Mouse (Mus musculus) gastrocnemius, postnatal 36 days (tissue): Measurements from ENCODE around the gene Il20. TPM values are rescaled to one million over a fixed set of nuclear protein-coding genes. Genes with fewer than 3 reads are reported as not detected.

Source experiments
- DNase-seq, 2 experiments: peaks; one replicate each; pipeline ENCODE4 v3.0.0; 2022
- intact Hi-C: fragments of 180-260 bp; cut with DNase I; formaldehyde crosslinking; loops from one replicate; pipeline ENCODE4 v1.15.1; 2025
- total RNA-seq, 2 experiments: library from RNA; stranded (reverse); gene quantifications; 2 replicates each; pipeline ENCODE4 v1.2.3; 2021

Il20 gene
- total RNA-seq, 2 experiments from 2014 or later = not detected

DNA sequence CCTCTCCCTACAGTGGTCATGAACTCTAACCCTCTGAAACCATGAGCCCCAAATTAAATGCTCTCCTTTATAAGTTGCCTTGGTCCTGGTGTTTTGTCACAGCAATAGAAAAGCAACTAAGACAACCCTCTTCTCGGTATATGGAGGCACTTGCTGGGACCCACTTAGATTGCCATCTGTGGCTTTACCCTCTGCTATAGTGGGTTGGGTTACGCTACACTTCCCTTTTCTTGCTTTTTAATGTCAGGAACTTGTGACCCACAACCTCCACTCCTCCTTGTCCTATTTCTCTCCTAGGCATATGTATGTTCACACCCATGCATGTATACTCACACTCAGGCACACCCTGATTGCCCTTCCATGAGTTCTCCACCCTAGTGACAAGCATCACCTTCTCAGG, 38.3 kb downstream of the Il20 start:
- DNase-seq = no peak
- intact Hi-C loops = loop anchor here (10.0 kb wide), 1 partner anchor 282 kb away; the partner anchor contains the start of gene Eif2d

DNA sequence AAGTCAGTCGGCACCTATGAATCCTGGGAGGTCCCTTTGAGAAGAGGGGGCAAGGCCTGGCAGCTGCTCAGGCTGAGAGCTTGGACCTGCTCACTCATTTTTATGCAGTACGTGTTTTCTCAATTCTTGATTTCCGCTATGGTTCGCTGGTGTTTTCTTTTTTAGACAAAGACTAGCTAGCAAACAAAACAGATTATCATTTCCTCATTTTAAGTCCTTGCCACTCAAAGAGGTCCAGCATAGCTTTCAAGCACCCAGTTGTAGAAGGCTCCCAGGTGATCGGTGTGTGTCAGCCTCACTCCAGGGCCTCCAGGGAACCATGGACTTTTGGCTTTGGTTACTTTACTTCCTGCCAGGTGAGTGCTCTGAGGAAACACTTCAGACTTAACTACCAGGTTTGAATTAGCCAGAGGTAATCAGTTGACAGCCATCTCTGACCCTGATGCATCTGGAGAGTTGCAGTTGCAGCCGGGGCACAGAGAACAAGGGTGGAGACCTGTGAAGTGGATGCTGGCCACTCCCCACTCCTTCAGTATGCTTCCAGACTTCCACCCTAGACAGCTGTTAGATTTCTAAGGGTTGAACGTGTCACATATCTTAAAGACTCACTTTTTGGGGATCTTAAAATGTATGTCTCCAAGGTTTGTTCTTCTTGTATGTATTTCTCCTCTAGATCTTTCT, 45.6 kb downstream of the Il20 start, which contains the start of gene Fcmr:
Fcmr (plus strand) TSS at position 129 of the 681 bp plus-strand sequence.
- DNase-seq = no peak
- intact Hi-C loops = no loop called here

- intact Hi-C loops = no loop called here
- no peak for DNase-seq
These were observed 46.5 kb downstream of the Il20 start for GRCm38 (mm10) chr1:130864741-130865140.

GRCm38 (mm10) chr1:130864238-130864637, 47.0 kb downstream of the Il20 start:
- intact Hi-C loops = no loop called here
- DNase-seq = no peak

DNA sequence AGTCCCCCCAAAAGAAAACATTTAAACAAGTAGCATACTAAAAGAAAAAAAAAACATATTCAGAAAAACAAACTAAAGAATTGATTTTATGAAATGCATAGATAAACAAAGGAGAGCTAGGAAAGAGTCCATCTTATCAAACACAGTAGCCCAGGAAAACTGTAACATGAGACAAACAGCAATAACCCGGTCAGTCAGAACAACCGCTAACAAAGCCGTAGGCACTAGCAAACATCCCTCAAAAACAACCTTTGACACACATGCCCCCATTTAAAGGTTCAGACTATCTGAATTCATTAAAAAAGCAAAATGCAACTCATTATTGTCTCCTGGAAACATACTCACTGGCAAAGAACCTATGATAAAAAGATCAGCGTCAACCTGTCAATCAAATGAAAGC, 53.8 kb downstream of the Il20 start:
- intact Hi-C loops = no loop called here

More for the DNA sequence above, 53.8 kb downstream of the Il20 start:
- DNase-seq = no peak

Other genes with a start within 250 kb of the Il20 start
- not detected for gene C4bp, start 249.8 kb downstream of the Il20 start, total RNA-seq
- not detected for gene Gm29427, start 195.7 kb downstream of the Il20 start, total RNA-seq
- gene Yod1, start 194.1 kb downstream of the Il20 start, total RNA-seq = 1 to 10 TPM; 3.0 to 3.9 TPM
- 10 to 100 TPM in 1 of 2 experiments, 1 to 10 TPM in 1; 9.6 to 12.8 TPM for gene Pfkfb2, start 182.2 kb downstream of the Il20 start, total RNA-seq
- under 1 TPM; 0.15 to 0.30 TPM for gene AA986860, start 179.5 kb downstream of the Il20 start, total RNA-seq
- under 1 TPM in 1 of 2 experiments, not detected in 1; 0.27 TPM for gene Fcamr, start 110.5 kb downstream of the Il20 start, total RNA-seq
- gene Pigr, start 84.8 kb downstream of the Il20 start, total RNA-seq = under 1 TPM in 1 of 2 experiments, not detected in 1; 0.13 TPM
- gene Fcmr, start 45.8 kb downstream of the Il20 start, total RNA-seq = not detected
- not detected for gene Il24, start 24.0 kb downstream of the Il20 start, total RNA-seq
- not detected for gene Il19, start 28.7 kb upstream of the Il20 start, total RNA-seq
- not detected for gene Il10, start 108.4 kb upstream of the Il20 start, total RNA-seq
- 100 to 1,000 TPM; 214 to 237 TPM for gene Mapkapk2, start 186.4 kb upstream of the Il20 start, total RNA-seq
- not detected for gene Dyrk3, start 226.9 kb upstream of the Il20 start, total RNA-seq
- gene Eif2d, start 241.7 kb upstream of the Il20 start, total RNA-seq = 10 to 100 TPM; 25.9 to 29.5 TPM